ENCODE assay signal across 12 mouse cellular contexts in the genomic region with DNA sequence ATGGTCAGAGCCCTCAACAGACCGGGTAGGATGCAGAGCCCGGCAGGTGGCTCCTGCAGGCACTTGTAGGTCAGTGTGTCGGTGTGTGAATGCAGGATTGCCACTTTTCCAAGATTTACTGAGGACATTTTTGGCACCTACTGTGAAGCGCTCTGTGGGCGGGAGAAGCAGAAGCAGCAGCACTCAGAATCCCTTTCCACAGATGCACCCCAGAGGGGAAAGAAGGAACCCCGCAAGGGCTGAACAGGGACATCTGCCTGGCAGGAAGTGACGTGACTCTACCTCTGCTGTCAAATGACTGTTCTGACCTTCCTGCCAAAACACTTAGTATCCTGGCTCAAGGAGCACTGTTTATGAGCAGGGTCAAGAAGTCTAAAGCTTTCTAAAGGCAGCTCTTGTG. TPM values are rescaled to one million over a fixed set of nuclear protein-coding genes. Genes with fewer than 3 reads are reported as not detected.
DNase-seq lines count a peak whose midpoint lies in the region; ATAC-seq lines count a peak whose summit lies in the region.
"Had no signal": no experiment of that assay in that cellular context is flagged by ENCODE, and none has a peak within 500 bp of the region (broad histone marks: within the 10 kb centered on the region; RNA-seq: fewer than 3 reads in every experiment).

No protein-coding gene starts in this region.

- no peak overlapping the region for H3K27ac ChIP-seq in heart, embryonic 12.5 days (ENCODE audit: poor library complexity, severe bottlenecking)
- H3K27ac ChIP-seq: forebrain, embryonic 15.5 days; hindbrain, embryonic 14.5 days; liver, embryonic 13.5 days; midbrain, embryonic 15.5 days had no signal

- H3K4me2 ChIP-seq in heart, embryonic 12.5 days: no peak overlapping the region
- H3K4me2 ChIP-seq: forebrain, embryonic 15.5 days; hindbrain, embryonic 14.5 days; liver, embryonic 13.5 days; midbrain, embryonic 15.5 days had no signal

- no peaks in the 10 kb centered on the region for H3K27me3 ChIP-seq in heart, embryonic 12.5 days (replicated peaks)
- H3K27me3 ChIP-seq: forebrain, embryonic 15.5 days; liver, embryonic 13.5 days; midbrain, embryonic 15.5 days had no signal

- 85% methylated on average over 7 of the region's 7 CpGs for WGBS in heart, embryonic 12.5 days

- H3K36me3 ChIP-seq in heart, embryonic 12.5 days: peaks cover 51% of the 10 kb centered on the region

- peak; percentile 80 for DNase-seq in right cerebral cortex, adult 18-20 months
- DNase-seq in right cerebral cortex, postnatal 4 days: no peak
- peak; percentile 66 to 81 for DNase-seq in frontal cortex, adult 2 months (ENCODE audit: extremely low spot score in 1 of 2, low spot score in 1 of 2)
- DNase-seq in left cerebral cortex, adult 8-10 months (ENCODE audit: low spot score in 2 of 2): peak; percentile 23 to 75
- DNase-seq in right cerebral cortex, postnatal 36 days (ENCODE audit: low spot score in 2 of 2): peak; percentile 52 to 83
- no peak for DNase-seq in heart, adult 18-20 months
- DNase-seq in urinary bladder, postnatal 4 days (ENCODE audit: low spot score in 2 of 2): no peak

- no peak for ATAC-seq in heart, embryonic 12.5 days (ENCODE audit: insufficient number of reproducible peaks, low FRiP score)
- ATAC-seq: forebrain, embryonic 15.5 days had no signal

- no peaks in the 10 kb centered on the region for H3K9me3 ChIP-seq in heart, embryonic 12.5 days (replicated peaks)
- H3K9me3 ChIP-seq: forebrain, embryonic 15.5 days; liver, embryonic 13.5 days; midbrain, embryonic 15.5 days had no signal

- no peak overlapping the region for H3K4me3 ChIP-seq in heart, embryonic 12.5 days
- H3K4me3 ChIP-seq: forebrain, embryonic 15.5 days; liver, embryonic 13.5 days; midbrain, embryonic 15.5 days had no signal

- no peaks in the 10 kb centered on the region for H3K4me1 ChIP-seq in heart, embryonic 12.5 days (replicated peaks)
- H3K4me1 ChIP-seq: forebrain, embryonic 15.5 days; liver, embryonic 13.5 days; midbrain, embryonic 15.5 days had no signal

- H3K9ac ChIP-seq in heart, embryonic 12.5 days: no peak overlapping the region
- H3K9ac ChIP-seq: forebrain, embryonic 15.5 days; hindbrain, embryonic 14.5 days; liver, embryonic 13.5 days; midbrain, embryonic 15.5 days had no signal

RNA-seq across cellular contexts. Expression of a gene that starts 6.3 kb away (rescaled TPM):
- polyA plus RNA-seq in frontal cortex, adult 2 months (2012; rRNA removed): 325 and 357 TPM in 2 replicates
- total RNA-seq in left cerebral cortex, adult 8-10 months (2022): 100 to 1,000 TPM; 348 to 379 (median 363) TPM
- total RNA-seq in heart, adult 18-20 months (2021): 10 to 100 TPM; 55.9 to 64.8 TPM
- 38.4 and 41.3 TPM in 2 replicates for polyA plus RNA-seq in heart, embryonic 12.5 days (2016; fragmentation: Nextera tagmentation; extraction: Ambion mirVana)

RNA-seq across cellular contexts. Expression of a gene that starts 17.5 kb away (rescaled TPM):
- polyA plus RNA-seq in frontal cortex, adult 2 months (2012; rRNA removed): 4.6 and 6.3 TPM in 2 replicates
- total RNA-seq in left cerebral cortex, adult 8-10 months (2022): 1 to 10 TPM; 5.4 to 7.7 (median 7.0) TPM
- 10 to 100 TPM in 1 of 2 experiments, 1 to 10 TPM in 1; 8.9 to 11.2 TPM for total RNA-seq in heart, adult 18-20 months (2021)
- polyA plus RNA-seq in heart, embryonic 12.5 days (2016; fragmentation: Nextera tagmentation; extraction: Ambion mirVana): 140 and 144 TPM in 2 replicates

RNA-seq across cellular contexts. Expression of a gene that starts 46.7 kb away (rescaled TPM):
- polyA plus RNA-seq in frontal cortex, adult 2 months (2012; rRNA removed): 76.8 and 81.6 TPM in 2 replicates
- total RNA-seq in left cerebral cortex, adult 8-10 months (2022): 10 to 100 TPM; 43.5 to 59.7 (median 55.1) TPM
- total RNA-seq in heart, adult 18-20 months (2021): 10 to 100 TPM; 33.8 to 36.0 TPM
- polyA plus RNA-seq in heart, embryonic 12.5 days (2016; fragmentation: Nextera tagmentation; extraction: Ambion mirVana): 34.5 and 36.5 TPM in 2 replicates

RNA-seq across cellular contexts. Expression of a gene that starts 48.1 kb away (rescaled TPM):
- 111 and 127 TPM in 2 replicates for polyA plus RNA-seq in frontal cortex, adult 2 months (2012; rRNA removed)
- 10 to 100 TPM; 65.0 to 73.3 (median 69.1) TPM for total RNA-seq in left cerebral cortex, adult 8-10 months (2022)
- total RNA-seq in heart, adult 18-20 months (2021): 100 to 1,000 TPM in 1 of 2 experiments, 10 to 100 TPM in 1; 99.9 to 125 TPM
- polyA plus RNA-seq in heart, embryonic 12.5 days (2016; fragmentation: Nextera tagmentation; extraction: Ambion mirVana): 91.1 and 94.9 TPM in 2 replicates

RNA-seq across cellular contexts. Expression of a gene that starts 48.1 kb away (rescaled TPM):
- 63.7 and 67.9 TPM in 2 replicates for polyA plus RNA-seq in frontal cortex, adult 2 months (2012; rRNA removed)
- total RNA-seq in left cerebral cortex, adult 8-10 months (2022): 10 to 100 TPM; 44.3 to 57.5 (median 48.6) TPM
- 10 to 100 TPM; 18.4 to 22.3 TPM for total RNA-seq in heart, adult 18-20 months (2021)
- 25.4 and 27.2 TPM in 2 replicates for polyA plus RNA-seq in heart, embryonic 12.5 days (2016; fragmentation: Nextera tagmentation; extraction: Ambion mirVana)

Comparison
In these comparisons a context has a peak if more than half of its experiments do, and no peak if none do; other contexts are left out.
1. DNase-seq: peak in right cerebral cortex, adult 18-20 months (single experiment), frontal cortex, adult 2 months (2 of 2), left cerebral cortex, adult 8-10 months (2 of 2) and right cerebral cortex, postnatal 36 days (2 of 2); none in right cerebral cortex, postnatal 4 days (single experiment), heart, adult 18-20 months (0 of 2) and urinary bladder, postnatal 4 days (0 of 2).
2. RNA of a gene that starts 6.3 kb away (total RNA-seq): 348 to 379 TPM in left cerebral cortex, adult 8-10 months; 55.9 to 64.8 TPM in heart, adult 18-20 months; every median in the first group is over 4 times any median in the second.